Mouse (Mus musculus): Measurements from ENCODE around the gene A930018P22Rik. TPM values are rescaled to one million over a fixed set of nuclear protein-coding genes. Genes with fewer than 3 reads are reported as not detected.
"Not testable (repeated sequence)": the region's sequence is repeated elsewhere in the genome, so short reads cannot be mapped to it uniquely, and the experiment has no call there.

Gene A930018P22Rik
- polyA plus RNA-seq, 1 experiment from 2014 or later, result not detected

DNA sequence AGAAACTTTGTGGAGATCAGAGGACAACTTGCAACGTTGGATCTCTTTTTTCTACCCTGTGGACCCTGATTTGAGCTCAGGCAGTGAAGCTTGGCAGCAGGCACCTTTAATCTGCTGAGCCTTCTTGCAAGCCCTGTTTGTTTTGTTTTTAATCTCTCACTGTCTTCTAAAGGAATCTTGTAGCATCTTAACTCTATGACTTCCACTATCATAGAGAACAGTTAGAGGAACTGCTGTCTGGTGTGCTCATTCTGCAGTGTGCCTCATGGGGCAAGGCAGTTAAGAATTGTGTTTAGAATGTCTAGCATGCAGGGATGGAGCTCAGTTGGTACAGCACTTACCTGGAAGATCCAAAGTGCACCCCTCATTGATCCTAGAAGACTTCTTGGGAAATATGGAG, 22.6 kb upstream of the A930018P22Rik start:
- peaks cover 13% of the 10 kb centered on the region for H3K4me1 ChIP-seq
- H3K27me3 ChIP-seq (ENCODE audit: low read depth, poor library complexity, severe bottlenecking), result no peaks in the 10 kb centered on the region
- DNase-seq (ENCODE audit: low spot score), result no peak
- no peaks in the 10 kb centered on the region for H3K36me3 ChIP-seq
- no peaks in the 10 kb centered on the region for H3K9me3 ChIP-seq (replicated peaks)
- H3K4me3 ChIP-seq, result no peak overlapping the region
- no peak overlapping the region for H3K27ac ChIP-seq
- 62% methylated on average over 1 of the region's 1 CpGs for WGBS

DNA sequence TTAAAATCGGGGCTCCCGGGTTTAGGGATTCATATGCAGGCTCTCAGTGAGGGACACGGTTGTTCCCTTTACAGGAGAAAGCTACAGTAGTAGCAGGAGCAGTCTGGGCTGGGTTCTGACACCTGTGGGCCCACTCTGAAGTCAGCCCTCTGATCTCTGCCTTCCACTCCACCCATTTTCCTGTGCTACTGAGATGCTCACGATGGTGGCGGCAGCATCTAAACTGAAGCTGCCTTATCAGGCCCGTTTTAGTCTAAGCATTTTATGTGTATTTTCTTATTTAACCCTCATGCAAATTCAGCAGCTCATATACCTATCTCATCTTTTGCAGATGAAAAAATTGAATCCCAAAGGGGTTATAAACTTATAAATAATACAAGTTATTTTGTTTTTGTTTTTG, 17.8 kb upstream of the A930018P22Rik start:
- Histone ChIP-seq H3K27me3 (ENCODE audit: low read depth, poor library complexity, severe bottlenecking) (no peaks in the 10 kb centered on the region), H3K9me3 (replicated peaks) (no peaks in the 10 kb centered on the region), H3K36me3 (no peaks in the 10 kb centered on the region), H3K4me1 (peaks cover 5% of the 10 kb centered on the region), H3K27ac (no peak overlapping the region), H3K4me3 (no peak overlapping the region)
- DNase-seq (ENCODE audit: low spot score), result no peak
- 84% methylated on average over 6 of the region's 6 CpGs for WGBS

DNA sequence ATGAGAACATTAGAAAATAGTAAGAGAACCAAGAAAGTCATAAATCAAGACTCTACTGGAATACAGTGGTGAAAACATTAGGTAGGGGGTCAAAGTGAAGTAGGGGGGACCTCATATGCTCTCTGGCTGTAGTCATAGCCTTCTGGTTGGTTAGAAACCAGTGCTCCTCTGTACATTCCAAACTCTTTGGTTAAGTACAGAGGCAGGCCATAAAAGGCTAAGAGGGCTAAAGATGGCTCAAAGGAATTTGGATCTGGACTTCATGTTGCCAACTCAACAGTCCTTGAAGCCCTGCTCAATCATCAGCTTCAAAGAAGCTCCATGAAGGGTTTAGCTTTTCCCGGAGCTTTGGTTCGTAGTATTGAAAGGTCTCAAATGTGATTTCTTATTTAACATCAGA, 13.5 kb upstream of the A930018P22Rik start:
- 56% methylated on average over 2 of the region's 2 CpGs for WGBS
- H3K27ac ChIP-seq; H3K27me3 ChIP-seq (ENCODE audit: low read depth, poor library complexity, severe bottlenecking); H3K4me1 ChIP-seq; DNase-seq (ENCODE audit: low spot score); H3K4me3 ChIP-seq; H3K36me3 ChIP-seq; H3K9me3 ChIP-seq (replicated peaks): not testable (repeated sequence)

DNA sequence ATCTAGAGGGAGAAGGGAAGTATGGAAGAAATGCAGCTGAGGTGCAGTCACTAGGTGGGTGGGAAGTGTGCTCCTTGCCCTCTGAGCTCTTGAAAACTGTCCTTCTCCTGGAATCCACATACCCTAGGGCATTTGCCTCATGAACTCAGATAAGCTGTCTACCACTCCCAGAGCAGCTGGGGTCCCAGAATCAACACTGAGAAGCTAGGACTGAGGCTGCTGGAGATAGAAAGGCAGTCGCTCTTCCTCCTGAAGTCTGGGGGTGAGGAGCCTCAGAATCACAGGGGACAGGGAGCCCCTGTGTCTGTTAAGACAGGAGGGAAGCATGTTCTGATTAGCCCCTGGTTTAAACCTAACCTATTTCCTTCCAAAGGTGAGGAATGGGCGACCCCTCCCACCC, 13.0 kb upstream of the A930018P22Rik start:
- H3K9me3 ChIP-seq (replicated peaks), result no peaks in the 10 kb centered on the region
- H3K4me1 ChIP-seq, result peaks cover 9% of the 10 kb centered on the region
- no peaks in the 10 kb centered on the region for H3K27me3 ChIP-seq (ENCODE audit: low read depth, poor library complexity, severe bottlenecking)
- H3K36me3 ChIP-seq, result no peaks in the 10 kb centered on the region
- no peak for DNase-seq (ENCODE audit: low spot score)
- whole genome bisulfite sequencing, result 51% methylated on average over 2 of the region's 2 CpGs
- no peak overlapping the region for H3K27ac ChIP-seq
- no peak overlapping the region for H3K4me3 ChIP-seq

DNA sequence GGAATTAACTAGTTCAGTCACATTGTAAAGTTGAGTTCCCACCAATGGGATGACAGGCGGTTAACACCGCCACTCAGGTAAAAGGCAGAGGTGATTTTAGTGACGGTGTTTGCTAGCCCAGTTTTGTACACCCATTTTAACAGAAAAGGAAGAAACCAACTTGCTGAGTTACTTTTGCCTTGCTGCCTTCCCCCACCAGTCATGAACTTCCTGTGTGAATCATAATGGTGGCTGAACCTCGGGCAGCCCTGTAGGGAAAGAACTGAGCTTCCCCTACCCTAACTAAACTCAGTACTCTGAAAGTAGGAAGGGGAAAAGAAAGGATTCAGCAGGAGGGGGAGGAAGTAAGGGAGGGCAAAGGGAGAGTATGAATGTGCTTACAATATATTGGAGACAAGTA, 12.5 kb upstream of the A930018P22Rik start:
- Histone ChIP-seq H3K4me1 (peaks cover 9% of the 10 kb centered on the region), H3K36me3 (no peaks in the 10 kb centered on the region), H3K9me3 (replicated peaks) (no peaks in the 10 kb centered on the region), H3K27ac (no peak overlapping the region), H3K4me3 (no peak overlapping the region), H3K27me3 (ENCODE audit: low read depth, poor library complexity, severe bottlenecking) (no peaks in the 10 kb centered on the region)
- 87% methylated on average over 4 of the region's 4 CpGs for WGBS
- DNase-seq (ENCODE audit: low spot score), result no peak

DNA sequence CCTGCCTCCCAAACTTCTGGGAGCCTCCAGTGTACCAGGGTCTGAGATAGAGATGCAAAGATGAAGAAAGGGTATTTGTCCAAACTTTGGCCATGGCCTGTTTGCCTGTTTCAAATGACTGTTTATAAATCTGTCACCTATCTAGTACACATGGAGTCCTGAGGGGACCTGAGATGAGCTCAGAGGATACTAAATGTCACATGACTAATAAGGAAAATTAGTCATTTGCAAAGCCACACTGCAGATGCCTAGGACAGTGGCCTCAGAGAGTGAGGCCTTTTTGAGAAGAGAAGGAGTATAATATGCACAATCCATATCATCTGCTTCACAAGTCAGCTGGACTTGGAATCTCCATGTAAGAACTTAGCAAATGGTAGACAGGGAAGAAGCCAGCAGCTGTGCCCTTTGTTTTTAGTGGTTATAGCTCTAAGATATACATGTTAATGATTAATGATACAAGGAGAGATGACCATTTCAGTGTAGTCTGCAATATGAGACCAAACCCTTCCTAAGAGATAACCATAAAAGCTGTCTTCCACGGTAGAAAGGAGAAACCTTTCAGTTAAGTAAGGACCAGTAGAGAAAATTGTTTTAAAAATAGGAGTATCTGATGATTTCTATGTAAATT, 11.3 kb upstream of the A930018P22Rik start:
- H3K27me3 ChIP-seq (ENCODE audit: low read depth, poor library complexity, severe bottlenecking); DNase-seq (ENCODE audit: low spot score); H3K4me3 ChIP-seq; H3K36me3 ChIP-seq; H3K27ac ChIP-seq; H3K4me1 ChIP-seq; H3K9me3 ChIP-seq (replicated peaks): not testable (repeated sequence)
- WGBS, result no CpG with 5 or more reads among the region's 1 CpGs

DNA sequence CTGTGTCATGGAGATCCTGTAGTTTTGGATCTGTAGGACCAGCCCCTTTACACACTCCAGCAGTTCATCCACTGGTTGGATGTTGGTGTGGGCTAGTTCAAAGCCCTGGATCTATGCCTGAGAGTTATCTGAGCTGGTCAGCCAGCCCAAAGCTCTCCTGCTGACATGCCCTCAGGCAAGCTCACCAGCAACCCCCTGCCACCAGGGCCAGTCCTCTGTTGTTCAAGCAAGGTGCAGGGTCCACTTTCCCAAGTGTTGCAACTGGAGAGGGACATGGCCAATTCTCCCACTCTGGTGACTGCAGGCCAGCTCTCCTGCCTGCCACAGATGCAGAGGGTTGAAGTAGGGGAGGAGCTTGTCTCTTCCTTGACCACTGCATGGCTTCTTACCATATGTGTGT, 9.0 kb upstream of the A930018P22Rik start:
- not testable (repeated sequence) for H3K36me3 ChIP-seq; DNase-seq (ENCODE audit: low spot score); H3K9me3 ChIP-seq (replicated peaks); H3K4me1 ChIP-seq; H3K4me3 ChIP-seq; H3K27me3 ChIP-seq (ENCODE audit: low read depth, poor library complexity, severe bottlenecking); H3K27ac ChIP-seq

DNA sequence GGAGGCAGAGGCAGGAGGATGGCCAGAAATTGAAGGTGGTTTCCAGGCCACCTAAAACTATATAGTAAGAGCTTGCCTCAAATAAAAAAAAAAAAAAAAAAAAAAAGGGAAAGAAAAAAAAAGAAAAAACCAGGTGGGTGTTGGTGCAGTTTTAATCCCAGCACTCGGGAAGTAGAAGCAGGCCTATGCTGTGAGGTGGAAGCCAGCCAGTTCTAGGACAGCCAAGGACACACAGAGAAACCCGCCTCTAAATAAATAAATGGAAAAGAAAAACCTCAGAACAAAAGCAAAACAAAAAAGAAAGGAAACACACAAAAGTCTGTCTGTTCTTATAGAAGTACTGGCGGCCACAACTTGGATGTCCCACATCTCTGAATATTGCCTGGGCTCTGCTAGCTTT, 7.7 kb upstream of the A930018P22Rik start:
- Histone ChIP-seq H3K27ac (no peak overlapping the region), H3K4me3 (no peak overlapping the region), H3K36me3 (no peaks in the 10 kb centered on the region), H3K9me3 (replicated peaks) (no peaks in the 10 kb centered on the region), H3K27me3 (ENCODE audit: low read depth, poor library complexity, severe bottlenecking) (no peaks in the 10 kb centered on the region), H3K4me1 (peaks cover 3% of the 10 kb centered on the region; the same call in 1 of the 2 replicates)
- 87% methylated on average over 3 of the region's 3 CpGs for WGBS
- no peak for DNase-seq (ENCODE audit: low spot score)

DNA sequence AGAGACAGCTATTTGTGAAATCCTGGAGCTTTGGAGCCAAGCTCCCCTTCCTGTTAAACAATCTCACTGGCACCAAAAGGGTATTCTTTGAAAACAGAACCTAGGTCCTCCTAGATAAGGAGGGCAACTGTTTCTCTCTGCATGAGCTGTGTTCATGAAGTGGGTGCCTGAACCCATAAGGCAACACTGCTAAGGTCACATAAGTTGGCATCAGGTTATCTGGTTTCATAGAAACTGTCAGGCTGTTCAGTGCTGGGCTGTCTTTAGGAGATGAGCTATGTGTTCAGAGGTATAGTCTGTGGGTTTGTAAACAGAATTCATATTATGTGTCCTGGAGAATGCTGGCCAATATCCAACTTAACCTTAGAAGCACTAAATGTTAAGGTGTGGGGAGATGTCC, 5.4 kb upstream of the A930018P22Rik start:
- not testable (repeated sequence) for H3K4me3 ChIP-seq; H3K9me3 ChIP-seq (replicated peaks); H3K27ac ChIP-seq; H3K27me3 ChIP-seq (ENCODE audit: low read depth, poor library complexity, severe bottlenecking); DNase-seq (ENCODE audit: low spot score); H3K4me1 ChIP-seq; H3K36me3 ChIP-seq

DNA sequence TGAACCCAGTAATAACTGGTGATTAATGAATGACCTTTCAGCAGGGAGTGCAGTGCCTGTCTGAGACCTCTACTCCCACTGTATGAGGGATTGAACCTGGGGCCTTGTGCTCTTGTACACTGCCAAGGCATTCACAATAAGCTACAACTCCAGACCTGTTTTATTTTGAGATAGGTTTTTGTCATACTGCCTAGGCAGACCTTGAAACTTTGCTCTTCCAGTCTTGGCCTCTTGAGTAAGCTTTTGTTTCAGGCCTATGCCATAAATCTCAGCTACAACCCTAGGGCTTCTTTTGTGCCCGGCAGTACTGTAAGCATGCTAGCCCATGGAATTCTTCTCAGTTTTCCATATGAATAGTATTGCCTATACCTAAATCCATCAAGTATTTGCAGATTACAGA, 3.5 kb upstream of the A930018P22Rik start:
- no peak for DNase-seq (ENCODE audit: low spot score)
- 86% methylated on average over 1 of the region's 1 CpGs for WGBS
- no peaks in the 10 kb centered on the region for H3K9me3 ChIP-seq (replicated peaks)
- peaks cover 21% of the 10 kb centered on the region for H3K4me1 ChIP-seq
- H3K4me3 ChIP-seq, result no peak overlapping the region
- H3K36me3 ChIP-seq, result no peaks in the 10 kb centered on the region
- no peak overlapping the region for H3K27ac ChIP-seq
- peaks cover 10% of the 10 kb centered on the region for H3K27me3 ChIP-seq (ENCODE audit: low read depth, poor library complexity, severe bottlenecking)

DNA sequence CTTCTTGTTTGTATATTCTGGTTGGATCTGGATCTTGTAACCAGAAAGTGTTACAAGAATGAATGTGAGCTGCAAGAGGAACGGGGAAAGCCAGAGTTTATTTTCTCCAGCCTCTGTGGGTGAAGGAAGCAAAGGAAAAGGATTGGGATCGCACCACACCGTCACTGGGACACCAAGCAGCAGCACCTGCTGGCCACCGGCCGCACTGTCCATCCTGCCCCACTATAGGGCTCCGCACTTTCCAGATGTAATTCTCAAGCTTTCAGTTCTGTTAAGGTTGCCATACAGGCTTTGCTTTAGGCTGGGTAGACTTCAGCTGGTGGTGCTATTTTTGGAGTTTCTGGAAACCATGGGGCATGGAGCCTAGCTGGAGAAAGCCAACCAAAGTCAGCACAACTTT, 2.3 kb upstream of the A930018P22Rik start:
- Histone ChIP-seq H3K27ac (no peak overlapping the region), H3K4me1 (peaks cover 21% of the 10 kb centered on the region), H3K4me3 (no peak overlapping the region), H3K27me3 (ENCODE audit: low read depth, poor library complexity, severe bottlenecking) (peaks cover 20% of the 10 kb centered on the region), H3K36me3 (no peaks in the 10 kb centered on the region), H3K9me3 (replicated peaks) (no peaks in the 10 kb centered on the region)
- no peak for DNase-seq (ENCODE audit: low spot score)
- WGBS, result 58% methylated on average over 6 of the region's 6 CpGs

DNA sequence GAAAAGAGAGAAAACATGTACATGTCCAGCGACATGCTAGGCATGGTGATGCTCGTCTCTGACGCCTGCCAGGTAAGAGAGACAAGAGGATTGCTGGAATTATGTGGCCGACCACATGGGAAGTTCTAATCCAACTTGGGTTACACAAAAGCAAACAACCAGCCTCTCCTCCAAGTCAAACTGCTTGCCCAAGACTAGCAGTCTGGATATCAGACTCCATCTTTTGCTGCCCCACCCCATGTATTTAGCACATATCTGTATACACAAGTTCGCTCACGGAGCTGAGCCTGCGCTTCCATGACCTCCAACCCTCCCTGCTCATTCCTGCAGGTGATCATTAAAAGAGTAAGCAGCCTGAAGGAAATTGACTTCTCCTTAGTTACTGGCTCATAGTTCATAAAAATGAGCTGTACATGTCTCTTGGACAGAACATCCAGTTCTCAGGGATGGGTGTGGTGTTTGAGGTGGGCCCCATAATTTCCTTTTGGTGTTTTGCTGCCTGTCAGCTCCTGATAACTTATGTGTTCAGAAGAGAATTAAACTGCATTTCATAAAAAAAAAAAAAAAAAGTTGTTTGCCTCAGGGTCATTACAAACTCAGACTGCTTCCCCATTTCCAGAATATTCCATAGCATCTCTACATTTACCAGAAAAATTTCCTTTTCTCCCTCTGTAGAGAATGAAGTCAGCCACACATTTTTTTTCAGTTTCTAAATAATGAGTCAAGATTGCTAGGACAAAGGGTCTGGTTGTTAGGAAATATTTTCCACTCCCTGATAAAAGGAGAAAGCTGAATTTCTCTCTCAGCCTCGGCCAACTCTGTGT, 676 bp upstream of the A930018P22Rik start:
- no peaks in the 10 kb centered on the region for H3K9me3 ChIP-seq (replicated peaks)
- no peak for DNase-seq (ENCODE audit: low spot score)
- peak overlapping the region; percentile 71 for H3K4me3 ChIP-seq
- peaks cover 36% of the 10 kb centered on the region for H3K27me3 ChIP-seq (ENCODE audit: low read depth, poor library complexity, severe bottlenecking)
- H3K27ac ChIP-seq, result peak overlapping the region; percentile 83
- H3K36me3 ChIP-seq, result no peaks in the 10 kb centered on the region
- H3K4me1 ChIP-seq, result peaks cover 21% of the 10 kb centered on the region
- WGBS, result 82% methylated on average over 8 of the region's 8 CpGs

DNA sequence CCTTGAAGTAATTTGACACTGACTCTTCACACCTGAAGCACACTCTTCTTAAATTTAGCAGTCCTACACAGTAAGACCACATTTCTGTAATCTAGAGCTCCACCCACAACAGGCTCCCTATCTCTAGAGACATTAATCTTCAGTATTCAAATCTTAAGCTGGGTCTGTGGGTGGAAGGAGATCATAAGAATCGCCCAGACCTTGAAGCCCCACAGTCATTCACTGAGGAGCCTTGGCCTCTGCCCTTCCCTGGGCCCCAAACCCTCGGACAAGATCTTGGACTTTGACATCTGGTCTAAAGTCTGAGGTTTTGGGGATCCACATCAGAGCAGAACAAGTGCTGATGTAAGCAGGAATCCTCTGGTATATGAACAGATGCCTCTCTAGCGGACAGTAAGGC, 971 bp downstream of the A930018P22Rik start:
- H3K27ac ChIP-seq, result peak overlapping the region; percentile 83; the same call in 1 of the 2 replicates
- H3K9me3 ChIP-seq (replicated peaks), result no peaks in the 10 kb centered on the region
- peaks cover 21% of the 10 kb centered on the region for H3K4me1 ChIP-seq
- peaks cover 43% of the 10 kb centered on the region for H3K27me3 ChIP-seq (ENCODE audit: low read depth, poor library complexity, severe bottlenecking)
- WGBS, result 38% methylated on average over 3 of the region's 3 CpGs
- H3K4me3 ChIP-seq, result peak overlapping the region; percentile 71
- DNase-seq (ENCODE audit: low spot score), result no peak
- H3K36me3 ChIP-seq, result no peaks in the 10 kb centered on the region
